Comparison of ENCODE assay signal across 11 mouse cellular contexts in genomic region chr7:46719526-46719925, GRCm38 (mm10). TPM values are rescaled to one million over a fixed set of nuclear protein-coding genes. Genes with fewer than 3 reads are reported as not detected.
DNase-seq lines count a peak whose midpoint lies in the region; ATAC-seq and TF ChIP-seq lines count a peak whose summit lies in the region.
"Had no signal": no experiment of that assay in that cellular context is flagged by ENCODE, and none has a peak within 500 bp of the region (broad histone marks: within the 10 kb centered on the region; RNA-seq: fewer than 3 reads in every experiment).

No protein-coding gene starts in this region.

- DNase-seq in heart, adult 8-10 months (ENCODE audit: low spot score): peak; percentile 42
- no peak for DNase-seq in left cerebral cortex, adult 9 months (ENCODE audit: low spot score in 2 of 2)
- DNase-seq in right cerebral cortex, postnatal 4 days: no peak
- DNase-seq in embryo, embryonic 9.5 days (ENCODE audit: extremely low spot score): no peak
- DNase-seq: kidney, adult 9 months; right cerebral cortex, adult 18-20 months had no signal

- WGBS in heart, embryonic 11.5 days (ENCODE audit: insufficient replicate concordance): 69% methylated on average over 7 of the region's 7 CpGs
- WGBS in lung, embryonic 16.5 days: 32% methylated on average over 7 of the region's 7 CpGs

- no peaks in the 10 kb centered on the region for H3K36me3 ChIP-seq in heart, embryonic 11.5 days (ENCODE audit: control insufficient read depth, insufficient read depth, low read length)
- H3K36me3 ChIP-seq in lung, embryonic 16.5 days (ENCODE audit: control insufficient read depth, insufficient read depth, low read length): no peaks in the 10 kb centered on the region

- H3K9ac ChIP-seq in heart, embryonic 11.5 days (ENCODE audit: low read depth, low read length): no peak overlapping the region
- H3K9ac ChIP-seq in lung, embryonic 16.5 days (ENCODE audit: low read length): no peak overlapping the region

- H3K4me2 ChIP-seq in heart, embryonic 11.5 days: no peak overlapping the region
- H3K4me2 ChIP-seq in lung, embryonic 16.5 days (ENCODE audit: low read depth, low read length): no peak overlapping the region

- TF ChIP-seq CTCF in bone marrow macrophage, adult 2 months (IDR thresholded peaks at IDR 0.05; ENCODE audit: low read depth, low read length): no peak

- no peaks in the 10 kb centered on the region for H3K4me1 ChIP-seq in heart, embryonic 11.5 days (ENCODE audit: control insufficient read depth, insufficient read depth, low read length)
- peaks cover 69% of the 10 kb centered on the region for H3K4me1 ChIP-seq in bone marrow macrophage, adult 2 months (ENCODE audit: control insufficient read depth, insufficient read depth, low read length)
- peaks cover 26% of the 10 kb centered on the region for H3K4me1 ChIP-seq in lung, embryonic 16.5 days (replicated peaks; ENCODE audit: control insufficient read depth, insufficient read depth, low read length)

- no peak overlapping the region for H3K4me3 ChIP-seq in heart, embryonic 11.5 days (ENCODE audit: low read depth, low read length)
- H3K4me3 ChIP-seq in bone marrow macrophage, adult 2 months (ENCODE audit: insufficient read depth, low read length): no peak overlapping the region
- H3K4me3 ChIP-seq in lung, embryonic 16.5 days (ENCODE audit: low read length): no peak overlapping the region

- no peaks in the 10 kb centered on the region for H3K9me3 ChIP-seq in heart, embryonic 11.5 days (replicated peaks; ENCODE audit: control insufficient read depth, low read length)
- H3K9me3 ChIP-seq in lung, embryonic 16.5 days (ENCODE audit: control insufficient read depth, low read length): no peaks in the 10 kb centered on the region

- no peak for TF ChIP-seq POLR2A in bone marrow macrophage, adult 2 months (IDR thresholded peaks at IDR 0.05; ENCODE audit: borderline replicate concordance, low read depth, low read length)

- peaks cover 6% of the 10 kb centered on the region; the same call in 1 of the 2 replicates for H3K27me3 ChIP-seq in heart, embryonic 11.5 days (ENCODE audit: control insufficient read depth, insufficient read depth, low read length)
- H3K27me3 ChIP-seq in lung, embryonic 16.5 days (ENCODE audit: control insufficient read depth, insufficient read depth, low read depth, low read length): peaks cover 5% of the 10 kb centered on the region; the same call in 1 of the 2 replicates

- no peak overlapping the region for H3K27ac ChIP-seq in heart, embryonic 11.5 days (ENCODE audit: low read depth, low read length)
- peak overlapping the region; percentile 20 for H3K27ac ChIP-seq in bone marrow macrophage, adult 2 months (ENCODE audit: insufficient read depth, low read depth, low read length)
- H3K27ac ChIP-seq in lung, embryonic 16.5 days (ENCODE audit: low read length): peak overlapping the region; percentile 4; the same call in 1 of the 2 replicates

- no peak for ATAC-seq in heart, embryonic 11.5 days (replicated peaks; ENCODE audit: insufficient number of reproducible peaks, low FRiP score, low TSS enrichment)
- 0 out of 2 replicates have a peak, but pooled peaks have one; percentile 20 for ATAC-seq in granulocyte monocyte progenitor cell, adult 5-6 weeks (replicated peaks; ENCODE audit: poor library complexity, severe bottlenecking)
- ATAC-seq in lung, embryonic 16.5 days (ENCODE audit: low read depth): peak; percentile 90

RNA-seq across cellular contexts. Expression of gene Saa3, which starts 4.0 kb away (rescaled TPM):
- total RNA-seq in heart, adult 8-10 months (2022): 1 to 10 TPM in 2 of 4 experiments, under 1 TPM in 1, not detected in 1; 0.63 to 9.2 (median 2.1) TPM
- not detected in 2 replicates for polyA plus RNA-seq in heart, embryonic 11.5 days (2014; fragmentation: Nextera tagmentation; extraction: Ambion mirVana)
- 5.0 and 6.2 TPM in 2 replicates for polyA plus RNA-seq in bone marrow macrophage, adult 2 months (2012; ENCODE audit: insufficient read depth, insufficient read length, missing spikeins)
- not detected in 2 replicates for total RNA-seq in granulocyte monocyte progenitor cell, adult 5-6 weeks (2014; fragmentation: Nextera tagmentation)
- 1.2 TPM in 1 of 2 replicates, not detected in the other for total RNA-seq in granulocyte monocyte progenitor cell, adult 5-6 weeks (2017)
- polyA plus RNA-seq in lung, embryonic 16.5 days (2015; fragmentation: Nextera tagmentation; extraction: Ambion mirVana): 0.35 and 0.43 TPM in 2 replicates

RNA-seq across cellular contexts. Expression of gene Saal1, which starts 9.0 kb away (rescaled TPM):
- total RNA-seq in heart, adult 8-10 months (2022): 1 to 10 TPM; 3.6 to 4.5 (median 3.9) TPM
- polyA plus RNA-seq in heart, embryonic 11.5 days (2014; fragmentation: Nextera tagmentation; extraction: Ambion mirVana): 17.8 and 18.9 TPM in 2 replicates
- 7.9 and 8.1 TPM in 2 replicates for polyA plus RNA-seq in bone marrow macrophage, adult 2 months (2012; ENCODE audit: insufficient read depth, insufficient read length, missing spikeins)
- 23.5 and 23.9 TPM in 2 replicates for total RNA-seq in granulocyte monocyte progenitor cell, adult 5-6 weeks (2014; fragmentation: Nextera tagmentation)
- total RNA-seq in granulocyte monocyte progenitor cell, adult 5-6 weeks (2017): 14.9 and 18.1 TPM in 2 replicates
- 29.4 and 29.8 TPM in 2 replicates for polyA plus RNA-seq in lung, embryonic 16.5 days (2015; fragmentation: Nextera tagmentation; extraction: Ambion mirVana)

RNA-seq across cellular contexts. Expression of gene Saa4, which starts 12.9 kb away (rescaled TPM):
- total RNA-seq in heart, adult 8-10 months (2022): not detected
- 0.19 TPM in 1 of 2 replicates, not detected in the other for polyA plus RNA-seq in heart, embryonic 11.5 days (2014; fragmentation: Nextera tagmentation; extraction: Ambion mirVana)
- not detected in 2 replicates for polyA plus RNA-seq in bone marrow macrophage, adult 2 months (2012; ENCODE audit: insufficient read depth, insufficient read length, missing spikeins)
- total RNA-seq in granulocyte monocyte progenitor cell, adult 5-6 weeks (2014; fragmentation: Nextera tagmentation): not detected in 2 replicates
- not detected in 2 replicates for total RNA-seq in granulocyte monocyte progenitor cell, adult 5-6 weeks (2017)
- polyA plus RNA-seq in lung, embryonic 16.5 days (2015; fragmentation: Nextera tagmentation; extraction: Ambion mirVana): 0.16 TPM in 1 of 2 replicates, not detected in the other
- total RNA-seq: megakaryocyte progenitor cell, adult 5-6 weeks had no signal

RNA-seq across cellular contexts. Expression of gene Saa1, which starts 23.3 kb away (rescaled TPM):
- not detected for total RNA-seq in heart, adult 8-10 months (2022)
- polyA plus RNA-seq in heart, embryonic 11.5 days (2014; fragmentation: Nextera tagmentation; extraction: Ambion mirVana): 0.47 TPM in 1 of 2 replicates, not detected in the other
- polyA plus RNA-seq in bone marrow macrophage, adult 2 months (2012; ENCODE audit: insufficient read depth, insufficient read length, missing spikeins): not detected in 2 replicates
- total RNA-seq in granulocyte monocyte progenitor cell, adult 5-6 weeks (2014; fragmentation: Nextera tagmentation): not detected in 2 replicates
- not detected in 2 replicates for total RNA-seq in granulocyte monocyte progenitor cell, adult 5-6 weeks (2017)
- 0.55 TPM in 1 of 2 replicates, not detected in the other for polyA plus RNA-seq in lung, embryonic 16.5 days (2015; fragmentation: Nextera tagmentation; extraction: Ambion mirVana)
- total RNA-seq: megakaryocyte progenitor cell, adult 5-6 weeks had no signal

RNA-seq across cellular contexts. Expression of gene Saa2, which starts 32.1 kb away (rescaled TPM):
- total RNA-seq in heart, adult 8-10 months (2022): not detected
- 1.1 TPM in 1 of 2 replicates, not detected in the other for polyA plus RNA-seq in heart, embryonic 11.5 days (2014; fragmentation: Nextera tagmentation; extraction: Ambion mirVana)
- polyA plus RNA-seq in bone marrow macrophage, adult 2 months (2012; ENCODE audit: insufficient read depth, insufficient read length, missing spikeins): not detected in 2 replicates
- total RNA-seq in granulocyte monocyte progenitor cell, adult 5-6 weeks (2014; fragmentation: Nextera tagmentation): not detected in 2 replicates
- total RNA-seq in granulocyte monocyte progenitor cell, adult 5-6 weeks (2017): not detected in 2 replicates
- not detected in 2 replicates for polyA plus RNA-seq in lung, embryonic 16.5 days (2015; fragmentation: Nextera tagmentation; extraction: Ambion mirVana)
- total RNA-seq: megakaryocyte progenitor cell, adult 5-6 weeks had no signal
